Mouse (Mus musculus): ENCODE measurements around the gene Mllt6.

- TF ChIP-seq CTCF (IDR thresholded peaks at IDR 0.05; ENCODE audit: low read depth) = no peak
- TF ChIP-seq EP300 (IDR thresholded peaks at IDR 0.05; ENCODE audit: low read depth) = no peak
Observed at GRCm38 (mm10) chr11:97631046-97631445, 32.2 kb upstream of the Mllt6 start.

All from liver, embryonic 14.5 days (tissue).